Mouse (Mus musculus): Measurements from ENCODE around the gene Gm10972.
A peak's percentile ranks its signal among the peaks of the same experiment; 100 is the strongest.
"Not testable (repeated sequence)": the region's sequence is repeated elsewhere in the genome, so short reads cannot be mapped to it uniquely, and the experiment has no call there.

The Gm10972 gene

DNA sequence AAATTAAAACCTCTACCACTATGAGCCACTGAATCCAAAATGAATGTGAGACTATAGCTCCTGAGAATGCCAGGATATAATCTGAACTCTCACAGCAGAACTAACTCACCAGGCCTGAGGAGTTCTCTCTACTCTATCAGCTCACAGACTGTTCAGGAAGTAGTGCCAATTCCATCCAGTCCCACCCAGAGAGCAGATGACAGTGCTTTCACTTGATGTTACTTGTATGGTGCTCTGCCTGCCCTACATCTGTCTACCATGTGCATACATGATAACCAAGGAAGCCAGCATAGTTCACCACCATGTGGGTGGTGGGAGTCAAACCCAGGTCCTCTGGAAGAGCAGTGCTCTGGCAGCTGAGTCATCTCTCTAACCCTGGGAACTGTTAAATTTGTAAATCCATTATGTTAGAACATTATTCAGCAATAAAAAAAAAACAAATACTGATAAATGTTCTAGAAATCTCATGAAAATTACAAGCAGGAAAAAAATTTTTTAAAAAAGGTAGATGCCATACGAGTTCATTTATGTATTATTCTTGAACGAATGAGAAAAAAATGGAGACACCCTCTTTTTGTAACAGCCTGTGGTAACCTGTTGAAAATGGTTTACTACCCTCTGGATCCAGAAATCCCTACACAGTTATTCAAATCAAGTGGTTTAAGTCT, at the start of gene Gm10972:
Gene Gm10972 (plus strand): TSS at position 618 of the 668 bp plus-strand sequence.
- not testable (repeated sequence) for DNase-seq (ENCODE audit: low spot score in 2 of 2)

- no peak for DNase-seq (ENCODE audit: low spot score in 2 of 2)
Observed at GRCm38 (mm10) chr3:94595871-94596287, 47.0 kb upstream of the Gm10972 start.

- no peak for DNase-seq (ENCODE audit: low spot score in 2 of 2)
Observed at GRCm38 (mm10) chr3:94597224-94597779, 45.6 kb upstream of the Gm10972 start.

DNA sequence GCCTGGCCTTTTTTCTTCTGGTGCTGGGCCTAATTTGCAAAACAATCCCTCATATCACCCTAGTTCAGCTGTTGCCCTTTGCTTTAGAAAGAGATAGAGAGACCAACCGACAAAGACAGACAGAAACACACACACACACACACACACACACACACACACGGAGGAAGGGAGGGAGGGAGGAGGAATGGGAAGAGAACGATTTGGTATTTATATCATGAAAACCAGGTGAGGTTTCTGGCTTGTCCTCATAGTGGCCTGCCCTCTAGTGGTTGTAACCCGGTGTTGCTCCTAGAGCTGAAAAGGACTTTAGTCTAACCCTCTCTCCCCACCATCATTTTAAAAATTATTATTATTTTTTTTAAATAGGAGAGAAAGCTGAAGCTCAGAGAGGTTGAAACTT, 41.0 kb upstream of the Gm10972 start:
- DNase-seq (ENCODE audit: low spot score in 2 of 2): peak in 1 of 2 experiments; percentile 38

DNA sequence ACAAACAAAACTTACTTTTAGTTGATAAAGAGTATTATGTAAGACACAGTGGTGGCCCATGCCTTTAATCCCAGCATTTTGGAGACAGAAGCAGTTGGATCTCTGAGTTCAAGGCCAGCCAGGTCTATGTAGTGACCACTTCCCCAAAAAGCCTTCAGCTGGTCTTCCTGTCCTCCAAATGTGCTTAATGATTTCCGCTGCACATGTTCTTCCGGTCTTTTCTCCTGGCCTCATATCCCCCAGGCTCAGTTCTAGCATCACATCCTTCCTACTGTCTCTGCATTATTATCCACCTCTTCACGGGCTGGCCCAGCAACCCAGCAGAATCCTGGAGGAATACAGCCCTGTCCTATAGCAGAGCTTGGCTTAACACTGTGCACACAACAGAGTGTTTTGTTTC, 33.3 kb upstream of the Gm10972 start:
- DNase-seq (ENCODE audit: low spot score in 2 of 2): no peak

- no peak for DNase-seq (ENCODE audit: low spot score in 2 of 2)
Observed at GRCm38 (mm10) chr3:94610581-94610980, 32.3 kb upstream of the Gm10972 start.

GRCm38 (mm10) chr3:94611343-94611742, 31.6 kb upstream of the Gm10972 start:
- DNase-seq (ENCODE audit: low spot score in 2 of 2): no peak

- DNase-seq (ENCODE audit: low spot score in 2 of 2): no peak
Observed at GRCm38 (mm10) chr3:94611834-94612233, 31.1 kb upstream of the Gm10972 start.

GRCm38 (mm10) chr3:94612274-94612673, 30.6 kb upstream of the Gm10972 start:
- no peak for DNase-seq (ENCODE audit: low spot score in 2 of 2)

DNA sequence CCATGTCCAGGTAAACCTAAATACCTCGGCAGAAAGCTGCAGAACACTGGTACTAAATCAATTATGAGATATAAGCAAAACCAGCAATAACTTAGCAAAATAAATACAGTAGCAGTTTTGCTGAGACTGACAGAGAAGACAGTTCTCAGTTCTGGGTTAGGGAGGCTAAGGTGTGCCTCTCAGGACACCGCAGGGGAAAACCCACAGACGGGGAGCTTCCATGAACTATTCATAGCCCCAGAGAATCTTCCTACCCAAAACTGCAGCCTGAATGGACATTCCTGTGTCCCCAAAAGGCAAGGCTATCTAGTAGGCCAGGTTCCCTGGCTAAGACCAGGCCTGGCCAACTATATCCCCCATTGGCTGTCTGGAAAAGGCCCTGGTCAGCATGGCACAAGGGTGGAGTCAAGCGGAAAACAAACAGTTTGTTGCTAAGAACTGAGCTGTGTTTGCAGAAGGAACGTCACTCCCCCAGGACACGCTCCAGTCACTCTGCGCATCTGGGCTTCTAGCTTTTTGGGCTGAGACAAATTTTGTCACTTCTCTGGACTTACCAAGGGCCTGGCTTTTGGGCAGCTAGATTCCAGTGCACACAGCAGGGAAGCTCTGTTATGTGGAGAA, 29.5 kb upstream of the Gm10972 start:
- no peak for DNase-seq (ENCODE audit: low spot score in 2 of 2)

GRCm38 (mm10) chr3:94616717-94617116, 26.2 kb upstream of the Gm10972 start:
- DNase-seq (ENCODE audit: low spot score in 2 of 2): no peak

DNA sequence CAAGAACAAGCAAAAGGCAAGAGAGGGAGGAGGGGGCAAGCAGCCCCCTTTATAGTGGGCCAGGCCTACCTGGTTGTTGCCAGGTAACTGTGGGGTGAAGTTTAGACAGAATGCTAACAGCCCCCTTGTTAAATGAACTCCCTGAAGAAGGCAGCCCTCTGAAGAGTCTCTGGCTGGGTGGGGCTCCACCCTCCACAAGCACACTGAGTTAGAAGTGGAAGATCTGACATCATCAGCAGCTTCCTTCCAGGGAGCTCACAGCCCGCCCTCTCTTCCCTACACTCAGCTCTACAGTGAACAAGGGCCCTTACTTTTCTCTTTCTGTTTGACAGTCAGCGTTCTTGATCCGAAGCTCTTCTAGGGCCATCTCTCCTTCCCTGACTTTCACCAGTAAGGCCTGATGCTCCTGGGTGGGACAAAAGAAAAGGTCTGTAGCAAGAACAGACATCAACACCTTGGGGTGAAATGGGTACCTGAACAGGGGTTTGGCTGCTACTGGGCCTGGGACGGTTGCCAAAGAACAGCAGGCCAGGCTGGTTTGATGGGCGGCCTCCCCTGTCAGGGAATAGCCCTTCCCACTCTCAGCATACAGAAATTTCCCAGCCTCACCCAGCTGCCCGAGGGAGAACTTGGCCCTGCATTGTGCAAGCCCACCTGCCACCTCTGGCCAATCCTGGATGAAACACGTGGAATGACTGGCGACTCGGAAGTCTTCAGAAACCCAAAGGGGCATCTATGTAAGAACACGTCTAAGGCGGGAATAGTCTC, 21.0 kb upstream of the Gm10972 start:
- DNase-seq (ENCODE audit: low spot score in 2 of 2): no peak

DNA sequence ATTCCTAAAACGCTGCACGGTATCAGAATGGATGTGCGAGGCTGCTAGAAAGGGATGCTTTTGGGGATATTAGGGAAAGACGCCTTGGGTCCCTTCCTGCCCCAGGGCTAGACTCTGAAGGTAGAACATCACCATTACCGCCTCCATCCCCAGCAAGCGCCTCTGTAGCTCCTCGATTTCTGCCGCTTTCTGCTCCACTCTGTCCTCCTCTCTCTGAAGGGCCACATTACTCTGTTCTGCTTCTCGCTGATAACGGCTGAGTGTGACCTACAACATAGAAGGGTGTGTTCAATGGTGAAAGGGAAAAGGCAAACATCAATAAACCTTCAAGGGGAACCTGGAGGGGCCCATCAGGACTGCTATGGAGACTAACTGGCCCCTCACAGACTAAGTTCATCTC, 20.4 kb upstream of the Gm10972 start:
- DNase-seq (ENCODE audit: low spot score in 2 of 2): no peak

DNA sequence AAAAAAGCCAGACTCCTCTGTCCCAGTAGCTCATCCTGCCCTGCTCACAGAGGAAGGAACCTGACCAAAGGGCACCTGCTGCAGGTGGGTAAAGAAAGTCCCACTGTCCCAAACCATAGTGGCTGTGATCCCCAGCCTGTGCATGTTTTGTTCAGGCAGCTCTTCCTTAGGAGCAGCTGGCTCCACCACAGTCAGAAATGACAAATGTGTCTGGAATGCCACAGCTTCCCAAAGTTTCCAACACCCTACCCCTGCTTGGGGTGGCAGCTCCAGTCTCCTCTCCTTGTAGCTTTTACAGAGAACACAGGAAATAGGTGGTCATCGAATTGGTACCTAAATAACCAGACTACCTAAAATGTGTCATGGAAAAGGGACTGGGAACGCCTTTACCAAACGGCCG, 18.6 kb upstream of the Gm10972 start:
- DNase-seq (ENCODE audit: low spot score in 2 of 2): no peak

- no peak for DNase-seq (ENCODE audit: low spot score in 2 of 2)
Observed at GRCm38 (mm10) chr3:94628712-94629111, 14.2 kb upstream of the Gm10972 start.

DNA sequence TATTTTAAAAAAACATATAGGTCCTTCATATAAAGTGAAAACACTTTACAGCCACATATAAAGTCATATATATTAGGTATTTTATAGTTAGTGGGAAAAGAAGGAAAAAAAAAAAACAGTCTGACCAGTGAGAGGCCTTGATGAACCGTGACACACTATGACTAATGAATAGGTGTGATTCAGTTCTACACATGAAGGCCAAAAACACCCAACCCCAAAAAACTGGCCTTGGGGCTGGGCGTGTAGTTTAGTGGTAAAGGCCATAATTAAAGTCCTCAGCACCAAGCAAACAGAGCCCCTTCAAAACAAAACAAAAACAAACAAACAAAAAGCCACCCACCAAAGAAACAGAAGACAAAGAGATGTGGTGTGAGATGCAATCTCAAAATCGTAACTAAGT, 13.0 kb upstream of the Gm10972 start:
- DNase-seq (ENCODE audit: low spot score in 2 of 2): no peak

- DNase-seq (ENCODE audit: low spot score in 2 of 2): no peak
Observed at GRCm38 (mm10) chr3:94648755-94649590, 6.1 kb downstream of the Gm10972 start.

GRCm38 (mm10) chr3:94650409-94650808, 7.5 kb downstream of the Gm10972 start:
- DNase-seq (ENCODE audit: low spot score in 2 of 2): no peak

- DNase-seq (ENCODE audit: low spot score in 2 of 2): not testable (repeated sequence)
Observed at GRCm38 (mm10) chr3:94653967-94654366, 11.1 kb downstream of the Gm10972 start.

DNA sequence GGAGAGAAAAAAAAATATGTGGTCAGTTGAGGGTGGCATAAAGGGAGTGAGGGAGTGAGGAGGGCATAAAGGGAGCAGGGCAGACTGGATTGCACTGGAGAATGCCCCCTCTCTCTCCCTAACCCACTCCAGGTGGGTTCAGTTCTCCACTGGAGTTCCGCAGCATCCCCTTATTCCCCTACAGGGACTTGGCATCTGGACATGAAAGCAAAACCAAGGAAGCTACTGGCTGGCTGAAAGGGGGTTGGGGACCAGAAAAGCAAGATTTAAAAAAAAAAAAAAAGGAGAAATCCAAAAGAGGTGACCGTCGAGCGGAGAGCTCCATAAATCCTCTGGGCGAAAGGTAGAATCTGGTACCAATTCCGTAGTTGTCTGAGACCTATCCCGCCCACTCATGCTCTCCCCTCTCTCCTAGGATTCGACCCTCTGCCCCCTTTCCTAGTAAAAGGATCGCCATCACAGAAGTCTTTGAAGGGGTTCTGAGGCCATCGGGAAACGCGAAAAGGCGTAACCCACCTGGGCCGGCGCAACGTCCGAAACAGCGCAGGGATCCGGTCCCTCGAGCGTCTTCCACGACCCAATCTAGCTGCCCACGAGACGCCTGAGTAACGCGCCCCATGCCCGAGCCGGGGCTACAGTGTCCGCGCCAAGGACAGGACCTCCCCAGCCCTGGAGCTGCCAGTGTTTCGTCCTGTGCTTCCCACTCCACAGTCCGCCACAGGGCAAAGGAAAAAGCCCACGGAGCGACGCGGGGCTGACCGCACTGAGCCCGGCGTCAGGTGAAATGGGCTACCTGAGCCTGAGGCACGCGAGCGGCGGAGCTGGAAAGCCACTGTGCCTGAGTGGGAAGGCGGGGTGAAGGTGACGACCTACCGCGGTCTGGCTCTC, 15.2 kb downstream of the Gm10972 start:
- DNase-seq (ENCODE audit: low spot score in 2 of 2): not testable (repeated sequence)

- DNase-seq (ENCODE audit: low spot score in 2 of 2): peak; percentile 36 to 43
Observed at GRCm38 (mm10) chr3:94658740-94659095, 15.8 kb downstream of the Gm10972 start, which contains the start of gene Tuft1. TSS of gene Tuft1 (minus strand) at chr3:94658872.

Measured in cerebellum, postnatal 4 days (tissue).